Mouse (Mus musculus) heart, embryonic 12.5 days (tissue): ENCODE measurements around the gene Rab36. TPM values are rescaled to one million over a fixed set of nuclear protein-coding genes. Genes with fewer than 3 reads are reported as not detected.

Source experiments
- ATAC-seq: fragments of 200-750 bp; cut with Nextera tagmentation; 2 replicates; pipeline ENCODE4 v1.8.0; 2017; ENCODE audit warnings: moderate TSS enrichment, moderate library complexity; ENCODE audit not compliant: insufficient number of reproducible peaks, low FRiP score
- H3K27ac ChIP-seq: fragments of 300-500 bp; sonication (generic); 2 replicates; pipeline ENCODE4 v1.5.1; 2016; ENCODE audit warnings: mild to moderate bottlenecking, moderate library complexity; ENCODE audit not compliant: poor library complexity, severe bottlenecking
- H3K27me3 ChIP-seq: fragments of 300-500 bp; sonication (generic); replicated peaks from 2 replicates; pipeline ENCODE4 v1.6.1; 2016; ENCODE audit warnings: mild to moderate bottlenecking, moderate library complexity
- H3K36me3 ChIP-seq: fragments of 300-500 bp; sonication (generic); 2 replicates; pipeline ENCODE4 v1.6.1; 2016; ENCODE audit warnings: mild to moderate bottlenecking, moderate library complexity
- H3K4me1 ChIP-seq: fragments of 300-500 bp; sonication (generic); replicated peaks from 2 replicates; pipeline ENCODE4 v1.6.1; 2016; ENCODE audit warnings: mild to moderate bottlenecking
- H3K4me2 ChIP-seq: fragments of 300-500 bp; sonication (generic); 2 replicates; pipeline ENCODE4 v1.6.1; 2016; ENCODE audit warnings: mild to moderate bottlenecking, moderate library complexity
- H3K4me3 ChIP-seq: fragments of 300-500 bp; sonication (generic); 2 replicates; pipeline ENCODE4 v1.5.1; 2016; ENCODE audit warnings: mild to moderate bottlenecking
- H3K9ac ChIP-seq: fragments of 300-500 bp; sonication (generic); 2 replicates; pipeline ENCODE4 v1.6.1; 2016; ENCODE audit warnings: mild to moderate bottlenecking, moderate library complexity
- H3K9me3 ChIP-seq: fragments of 300-500 bp; sonication (generic); replicated peaks from 2 replicates; pipeline ENCODE4 v1.6.1; 2016; ENCODE audit warnings: mild to moderate bottlenecking, moderate library complexity
- WGBS: fragments of 180-500 bp; shearing (Covaris S2); methylation state at CpG from one replicate; pipeline ENCODE4 v1.1.7; 2016; 5-methylcytosine and 5-hydroxymethylcytosine counted together
- polyA plus RNA-seq: library from polyadenylated mRNA; unstranded; fragments of >200 nt; fragmentation: Nextera tagmentation; extraction: Ambion mirVana; gene quantifications from 2 replicates; pipeline ENCODE4 v1.2.1, GENCODE M21; 2016

The Rab36 gene
- polyA plus RNA-seq, 1 experiment from 2014 or later: 4.8 TPM

DNA sequence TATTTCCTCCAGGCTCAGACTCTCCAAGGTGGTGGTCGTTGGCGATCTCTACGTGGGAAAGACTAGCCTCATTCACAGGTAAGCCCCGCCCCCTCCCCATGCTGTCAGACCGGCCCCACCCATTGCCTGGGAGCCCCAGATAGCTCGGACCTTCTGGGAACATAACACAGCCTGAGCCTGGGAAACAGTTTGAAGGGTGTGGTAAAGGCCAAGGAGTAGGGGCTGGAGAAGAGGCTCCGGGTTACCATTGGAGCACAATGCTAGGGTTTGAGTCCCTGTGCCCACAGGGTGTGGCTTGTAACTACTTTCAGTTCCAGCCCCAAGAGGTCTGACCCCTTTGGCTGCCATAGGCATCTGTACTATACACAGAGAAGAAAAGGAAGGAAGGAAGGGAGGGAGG lies 7.6 kb downstream of the Rab36 start:
- WGBS: 29% methylated on average over 7 of the region's 7 CpGs
- H3K4me3 ChIP-seq: no peak overlapping the region

DNA sequence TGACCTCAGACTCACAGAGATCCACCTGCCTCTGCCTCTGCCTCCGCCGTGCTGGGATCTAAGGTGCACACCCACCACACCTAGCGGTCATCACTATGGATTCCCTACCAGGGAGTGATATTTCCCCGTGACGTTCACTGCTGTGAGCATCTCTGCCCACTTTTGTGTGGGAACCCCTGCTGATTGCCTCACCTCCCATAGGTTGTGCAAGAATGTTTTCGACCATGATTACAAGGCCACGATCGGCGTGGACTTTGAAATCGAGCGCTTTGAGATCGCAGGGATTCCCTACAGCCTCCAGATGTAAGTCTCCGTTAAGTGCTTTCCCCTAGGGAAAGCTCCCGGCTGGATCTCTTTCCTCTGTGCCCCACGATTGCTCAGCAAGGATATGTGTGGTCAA lies 9.0 kb downstream of the Rab36 start:
- no peak overlapping the region for H3K4me2 ChIP-seq
- H3K9ac ChIP-seq: no peak overlapping the region
- ATAC-seq: no peak
- no peaks in the 10 kb centered on the region for H3K9me3 ChIP-seq
- WGBS: 90% methylated on average over 15 of the region's 15 CpGs
- H3K36me3 ChIP-seq: peaks cover 4% of the 10 kb centered on the region
- H3K27me3 ChIP-seq: peaks cover 5% of the 10 kb centered on the region; the same call in 1 of the 2 replicates
- no peak overlapping the region for H3K27ac ChIP-seq
- peaks cover 8% of the 10 kb centered on the region; the same call in 1 of the 2 replicates for H3K4me1 ChIP-seq
- H3K4me3 ChIP-seq: no peak overlapping the region

More for the DNA sequence above, 7.6 kb downstream of the Rab36 start:
- peak; percentile 71; the same call in 1 of the 2 replicates for ATAC-seq
- Histone ChIP-seq H3K27ac (no peak overlapping the region), H3K36me3 (peaks cover 4% of the 10 kb centered on the region), H3K9me3 (no peaks in the 10 kb centered on the region), H3K27me3 (0 out of 2 replicates have a peak, but pooled peaks cover 5% of the 10 kb centered on the region), H3K4me2 (no peak overlapping the region), H3K4me1 (peaks cover 8% of the 10 kb centered on the region; the same call in 1 of the 2 replicates), H3K9ac (no peak overlapping the region)

DNA sequence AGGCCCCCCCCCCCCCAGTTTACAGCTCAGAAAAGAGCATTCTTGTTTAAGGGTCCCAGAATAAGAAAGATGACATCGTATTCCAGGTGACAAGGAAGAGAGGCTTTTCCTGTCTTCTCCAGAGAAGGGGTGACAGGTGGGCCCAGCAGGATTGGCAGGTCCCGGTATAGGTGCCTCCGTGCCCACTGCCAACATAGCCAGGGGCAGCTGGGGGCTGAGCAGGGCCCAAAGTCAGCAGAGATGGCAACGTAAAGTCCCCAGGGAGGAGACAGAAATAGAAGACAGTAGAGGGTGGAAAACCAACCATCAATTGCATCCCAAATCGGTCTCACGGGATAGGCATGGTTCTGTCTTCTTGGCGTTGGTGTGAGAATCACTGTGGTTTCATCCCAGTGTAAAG lies 11.9 kb downstream of the Rab36 start:
- Histone ChIP-seq H3K36me3 (peaks cover 4% of the 10 kb centered on the region), H3K4me2 (no peak overlapping the region), H3K27me3 (peaks cover 5% of the 10 kb centered on the region), H3K4me1 (peaks cover 14% of the 10 kb centered on the region; the same call in 1 of the 2 replicates), H3K4me3 (no peak overlapping the region), H3K27ac (no peak overlapping the region), H3K9ac (no peak overlapping the region), H3K9me3 (no peaks in the 10 kb centered on the region)
- 87% methylated on average over 7 of the region's 7 CpGs for WGBS
- ATAC-seq: no peak

DNA sequence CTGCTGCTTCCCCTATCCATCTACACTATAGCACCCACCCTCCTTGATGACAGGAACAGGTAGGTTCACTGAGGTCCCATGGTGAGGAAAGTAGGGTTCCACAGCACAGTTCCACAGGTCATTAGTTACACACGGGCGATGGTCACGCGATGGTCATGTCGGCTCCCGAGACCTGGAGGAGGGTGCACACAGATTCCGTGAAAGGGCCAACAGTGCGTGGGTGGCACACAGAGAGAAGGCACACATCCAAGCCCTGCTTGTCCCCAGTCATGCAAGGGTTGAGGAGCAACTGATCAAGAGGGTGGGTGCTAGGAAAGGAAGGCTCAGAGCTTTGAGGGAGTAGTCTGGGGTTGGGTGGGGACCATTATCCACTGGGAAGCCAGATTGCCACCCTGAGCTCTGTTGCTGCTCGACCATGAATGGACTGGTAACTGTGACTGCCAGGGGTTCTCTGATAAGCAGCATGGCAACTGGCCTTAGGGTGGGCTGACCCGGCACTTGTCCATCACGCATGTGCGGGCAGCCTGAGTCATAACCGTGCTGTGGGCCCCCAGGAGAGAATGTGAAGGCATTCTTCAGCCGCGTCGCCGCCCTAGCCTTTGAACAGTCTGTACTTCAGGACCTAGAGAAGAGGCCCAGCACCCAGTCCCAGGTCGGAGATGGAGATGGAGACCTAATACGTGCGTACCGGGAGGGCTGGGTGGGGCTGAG lies 14.7 kb downstream of the Rab36 start:
- ATAC-seq: no peak
- H3K4me3 ChIP-seq: no peak overlapping the region
- peaks cover 21% of the 10 kb centered on the region for H3K4me1 ChIP-seq
- no peak overlapping the region for H3K27ac ChIP-seq
- 84% methylated on average over 21 of the region's 21 CpGs for WGBS
- no peak overlapping the region for H3K4me2 ChIP-seq
- no peaks in the 10 kb centered on the region for H3K9me3 ChIP-seq
- H3K27me3 ChIP-seq: peaks cover 5% of the 10 kb centered on the region
- no peaks in the 10 kb centered on the region for H3K36me3 ChIP-seq
- H3K9ac ChIP-seq: no peak overlapping the region

DNA sequence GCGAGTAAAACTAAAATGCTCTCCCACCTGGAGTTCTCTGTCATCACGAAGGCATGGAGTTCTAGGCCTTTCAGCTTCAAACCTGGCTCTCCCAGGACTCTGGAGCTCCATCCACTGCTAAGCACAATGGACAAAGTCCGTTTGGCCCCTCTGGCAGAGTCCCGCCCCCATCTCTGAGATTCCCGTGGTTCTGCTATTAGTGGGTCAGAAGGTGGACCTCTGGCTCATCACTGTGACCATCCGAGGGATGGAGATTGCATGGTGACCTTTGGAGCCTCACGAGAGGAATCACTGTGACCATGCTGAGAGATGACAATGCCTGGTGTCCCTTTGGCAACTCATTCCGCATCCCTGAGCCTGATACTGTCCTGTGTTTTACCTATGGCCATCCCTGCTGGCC lies 16.0 kb downstream of the Rab36 start:
- H3K9ac ChIP-seq: no peak overlapping the region
- H3K4me2 ChIP-seq: no peak overlapping the region
- H3K4me1 ChIP-seq: peaks cover 21% of the 10 kb centered on the region
- H3K27me3 ChIP-seq: peaks cover 9% of the 10 kb centered on the region
- no peaks in the 10 kb centered on the region for H3K36me3 ChIP-seq
- no peak overlapping the region for H3K27ac ChIP-seq
- no peaks in the 10 kb centered on the region for H3K9me3 ChIP-seq
- H3K4me3 ChIP-seq: no peak overlapping the region
- no peak for ATAC-seq
- WGBS: 79% methylated on average over 8 of the region's 8 CpGs

DNA sequence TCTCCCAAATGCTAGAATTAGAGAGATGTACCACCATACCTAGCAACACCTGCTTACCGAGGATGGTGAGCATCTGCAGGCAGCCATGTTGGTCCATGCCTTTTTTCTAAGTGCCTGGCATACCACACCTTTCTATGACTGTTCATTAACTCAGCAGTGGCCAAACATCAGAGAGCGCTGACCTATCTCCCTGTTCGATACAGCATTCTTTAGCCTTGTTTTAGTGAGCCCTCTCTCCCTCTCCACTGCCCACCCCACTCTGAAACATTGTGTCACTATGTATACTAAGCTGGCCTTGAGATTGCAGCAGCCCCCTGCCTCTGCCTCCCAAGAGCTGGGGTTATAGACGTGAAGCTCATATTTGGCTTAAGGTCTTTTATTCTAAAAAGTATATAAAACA lies 16.8 kb downstream of the Rab36 start:
- no peak overlapping the region for H3K27ac ChIP-seq
- WGBS: 76% methylated on average over 4 of the region's 4 CpGs
- H3K9me3 ChIP-seq: no peaks in the 10 kb centered on the region
- no peak overlapping the region for H3K9ac ChIP-seq
- no peak overlapping the region for H3K4me3 ChIP-seq
- H3K36me3 ChIP-seq: no peaks in the 10 kb centered on the region
- no peak for ATAC-seq
- H3K27me3 ChIP-seq: peaks cover 8% of the 10 kb centered on the region
- H3K4me1 ChIP-seq: peaks cover 21% of the 10 kb centered on the region
- no peak overlapping the region for H3K4me2 ChIP-seq

DNA sequence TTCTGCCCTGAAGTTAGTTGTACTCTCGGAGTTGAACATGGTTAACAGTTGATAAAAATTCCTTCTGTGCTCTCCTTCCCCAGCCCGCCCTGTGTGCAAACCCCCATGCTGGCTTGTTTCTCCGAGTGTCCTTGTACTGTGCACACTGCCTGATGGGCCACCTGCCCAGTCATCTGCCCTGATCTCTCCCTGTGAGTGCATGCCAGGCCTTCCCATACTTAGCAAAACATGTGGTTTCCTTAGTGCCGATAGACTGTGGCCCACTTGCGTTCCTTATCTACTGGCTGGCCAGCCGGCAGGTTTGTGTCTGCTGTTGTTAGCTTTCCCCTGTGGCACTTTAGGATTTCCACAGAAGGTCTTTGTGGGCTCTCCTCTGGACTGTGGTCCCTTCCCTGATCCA lies 17.3 kb downstream of the Rab36 start:
- H3K9me3 ChIP-seq: no peaks in the 10 kb centered on the region
- ATAC-seq: peak; percentile 52
- peak overlapping the region; percentile 9; the same call in 1 of the 2 replicates for H3K27ac ChIP-seq
- no peak overlapping the region for H3K4me2 ChIP-seq
- H3K27me3 ChIP-seq: peaks cover 4% of the 10 kb centered on the region
- H3K4me1 ChIP-seq: peaks cover 23% of the 10 kb centered on the region
- no peaks in the 10 kb centered on the region for H3K36me3 ChIP-seq
- no peak overlapping the region for H3K9ac ChIP-seq
- H3K4me3 ChIP-seq: no peak overlapping the region
- WGBS: 17% methylated on average over 6 of the region's 6 CpGs

DNA sequence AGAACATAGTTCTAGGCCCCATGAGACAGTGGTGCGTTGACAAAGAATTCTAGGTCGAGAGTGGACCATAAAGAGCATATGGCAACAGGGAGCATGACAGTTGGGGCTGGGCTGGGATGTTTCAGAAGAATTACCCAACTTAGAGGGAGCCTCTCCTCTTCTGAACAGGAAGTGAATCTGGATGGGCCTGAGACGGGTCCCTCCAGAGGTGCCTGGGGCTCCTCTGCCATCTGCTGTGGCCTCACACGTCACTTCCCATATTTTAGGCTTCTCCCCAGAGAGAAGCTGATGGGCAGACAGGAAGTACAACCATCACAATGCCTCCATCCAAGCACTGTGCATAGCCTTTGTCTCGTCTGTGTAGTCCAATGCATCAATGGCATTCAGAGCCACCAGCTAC lies 18.8 kb downstream of the Rab36 start:
- no peak overlapping the region for H3K4me2 ChIP-seq
- WGBS: 69% methylated on average over 5 of the region's 5 CpGs
- ATAC-seq: no peak
- H3K9me3 ChIP-seq: no peaks in the 10 kb centered on the region
- no peaks in the 10 kb centered on the region for H3K36me3 ChIP-seq
- H3K27ac ChIP-seq: no peak overlapping the region
- peaks cover 4% of the 10 kb centered on the region for H3K27me3 ChIP-seq
- H3K4me3 ChIP-seq: no peak overlapping the region
- peaks cover 31% of the 10 kb centered on the region for H3K4me1 ChIP-seq
- H3K9ac ChIP-seq: no peak overlapping the region

DNA sequence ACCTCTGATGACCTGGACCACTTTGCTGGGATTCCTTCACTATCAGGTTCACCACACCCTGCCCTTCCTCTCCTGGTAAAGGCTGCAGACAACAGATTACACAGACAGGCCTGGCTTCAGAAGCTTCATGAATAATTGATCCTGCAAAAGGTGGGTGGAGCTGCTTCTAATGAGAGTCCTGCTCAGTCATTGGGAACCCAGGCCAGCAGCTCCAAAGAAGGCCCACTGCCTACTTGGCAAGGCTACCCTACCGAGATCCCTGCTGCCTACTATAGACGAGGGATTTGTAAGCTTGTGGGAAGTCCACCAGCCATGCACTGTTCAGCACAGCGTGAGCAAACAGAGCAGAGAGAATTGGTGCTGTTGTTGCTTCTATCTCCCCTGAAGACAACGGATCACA lies 19.4 kb downstream of the Rab36 start:
- Histone ChIP-seq H3K4me1 (peaks cover 33% of the 10 kb centered on the region), H3K27ac (no peak overlapping the region), H3K9ac (no peak overlapping the region), H3K4me3 (no peak overlapping the region), H3K27me3 (peaks cover 4% of the 10 kb centered on the region), H3K4me2 (no peak overlapping the region), H3K9me3 (no peaks in the 10 kb centered on the region), H3K36me3 (no peaks in the 10 kb centered on the region)
- WGBS: 22% methylated on average over 4 of the region's 4 CpGs
- ATAC-seq: no peak

DNA sequence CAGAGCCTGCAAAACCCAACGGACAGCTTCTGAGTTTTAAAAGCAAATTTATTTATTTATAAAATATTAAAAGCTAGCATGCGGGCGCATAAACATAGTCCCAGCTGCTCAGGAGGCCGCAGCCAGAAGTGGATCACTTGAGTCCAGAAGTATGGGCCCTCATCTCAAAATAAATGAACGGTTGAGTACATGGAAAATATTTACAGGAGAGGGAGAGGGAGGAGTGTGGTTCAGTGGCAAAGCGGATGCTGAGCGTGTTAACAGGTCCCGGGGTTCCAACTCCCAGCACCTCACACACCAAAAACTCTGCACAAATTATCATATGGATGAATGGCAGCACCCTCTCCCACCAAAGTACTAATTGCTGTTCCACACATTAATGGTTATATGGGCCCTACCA lies 21.5 kb downstream of the Rab36 start:
- Histone ChIP-seq H3K9me3 (no peaks in the 10 kb centered on the region), H3K9ac (no peak overlapping the region), H3K4me3 (no peak overlapping the region), H3K27ac (no peak overlapping the region), H3K27me3 (peaks cover 14% of the 10 kb centered on the region), H3K4me1 (peaks cover 52% of the 10 kb centered on the region), H3K36me3 (no peaks in the 10 kb centered on the region), H3K4me2 (no peak overlapping the region)
- no peak for ATAC-seq
- 78% methylated on average over 8 of the region's 8 CpGs for WGBS

DNA sequence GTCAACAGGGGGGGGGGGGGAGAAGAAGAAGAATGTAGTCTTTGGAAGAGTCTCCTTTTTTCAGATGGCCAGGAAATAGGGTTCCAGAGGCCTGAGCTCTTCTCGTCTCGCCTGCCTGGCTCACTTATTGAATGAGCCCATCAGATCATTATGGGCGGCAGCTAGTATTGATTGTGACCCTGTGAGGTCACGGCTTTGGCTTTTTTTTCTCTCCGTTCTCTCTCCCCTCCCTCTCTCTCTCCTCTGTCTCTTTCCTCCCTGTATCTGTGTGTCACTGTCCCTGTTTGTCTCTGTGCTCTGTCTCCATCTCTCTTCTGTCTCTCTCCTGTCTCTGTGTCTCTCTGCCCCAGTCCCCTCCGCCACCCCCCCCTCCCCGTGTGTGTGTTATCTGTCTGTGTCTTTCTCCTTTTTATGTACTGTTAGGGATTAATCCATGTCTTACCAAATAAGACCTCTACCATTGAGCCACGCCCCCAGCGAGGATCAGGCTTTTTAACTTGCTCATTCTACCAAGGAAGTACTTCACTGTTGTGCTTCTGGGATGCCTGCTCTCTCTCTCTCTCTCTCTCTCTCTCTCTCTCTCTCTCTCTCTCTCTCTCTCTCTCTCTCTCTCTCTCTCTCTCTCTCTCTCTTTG lies 22.0 kb downstream of the Rab36 start:
- no peak for ATAC-seq
- Histone ChIP-seq H3K9ac (no peak overlapping the region), H3K27ac (no peak overlapping the region), H3K4me2 (peak overlapping the region; percentile 90; the same call in 1 of the 2 replicates), H3K9me3 (no peaks in the 10 kb centered on the region), H3K36me3 (no peaks in the 10 kb centered on the region), H3K27me3 (peaks cover 14% of the 10 kb centered on the region), H3K4me3 (no peak overlapping the region), H3K4me1 (peaks cover 53% of the 10 kb centered on the region)
- WGBS: 45% methylated on average over 9 of the region's 9 CpGs
